Mouse (Mus musculus) spleen, postnatal 10 days (tissue): ENCODE results near the gene Dnm2.

Source experiments
- DNase-seq, 2 experiments: peaks; one replicate each; pipeline ENCODE4 v3.0.0; 2021 to 2022; ENCODE audit warnings: low spot score in 2 of 2

Gene Dnm2

GRCm38 (mm10) chr9:21428178-21428577, 3.5 kb downstream of the Dnm2 start:
- DNase-seq = no peak

- no peak for DNase-seq
These were observed 6.0 kb downstream of the Dnm2 start for GRCm38 (mm10) chr9:21430724-21431123.

GRCm38 (mm10) chr9:21432066-21432465, 7.4 kb downstream of the Dnm2 start:
- DNase-seq = no peak

GRCm38 (mm10) chr9:21433766-21434165, 9.1 kb downstream of the Dnm2 start:
- DNase-seq = no peak

GRCm38 (mm10) chr9:21434410-21434809, 9.7 kb downstream of the Dnm2 start:
- DNase-seq = no peak

- DNase-seq = peak in 1 of 2 experiments; percentile 67
These were observed 11.3 kb downstream of the Dnm2 start for GRCm38 (mm10) chr9:21435777-21436635.

- DNase-seq = no peak
These were observed 12.9 kb downstream of the Dnm2 start for GRCm38 (mm10) chr9:21437577-21437976.

- DNase-seq = no peak
These were observed 13.5 kb downstream of the Dnm2 start for GRCm38 (mm10) chr9:21438219-21438618.

- DNase-seq = no peak
These were observed 14.7 kb downstream of the Dnm2 start for GRCm38 (mm10) chr9:21439456-21439855.

GRCm38 (mm10) chr9:21439914-21440313, 15.2 kb downstream of the Dnm2 start:
- no peak for DNase-seq

GRCm38 (mm10) chr9:21440387-21440786, 15.7 kb downstream of the Dnm2 start:
- no peak for DNase-seq

- no peak for DNase-seq
These were observed 19.1 kb downstream of the Dnm2 start for GRCm38 (mm10) chr9:21443853-21444252.

GRCm38 (mm10) chr9:21444574-21444973, 19.9 kb downstream of the Dnm2 start:
- no peak for DNase-seq

GRCm38 (mm10) chr9:21445081-21445744, 20.5 kb downstream of the Dnm2 start:
- DNase-seq = no peak

- no peak for DNase-seq
These were observed 23.1 kb downstream of the Dnm2 start for GRCm38 (mm10) chr9:21447778-21448177.

GRCm38 (mm10) chr9:21449710-21450109, 25.0 kb downstream of the Dnm2 start:
- DNase-seq = no peak

- DNase-seq = no peak
These were observed 25.6 kb downstream of the Dnm2 start for GRCm38 (mm10) chr9:21450270-21450669.

- DNase-seq = no peak
These were observed 26.7 kb downstream of the Dnm2 start for GRCm38 (mm10) chr9:21451391-21451790.

- no peak for DNase-seq
These were observed 27.2 kb downstream of the Dnm2 start for GRCm38 (mm10) chr9:21451870-21452269.

GRCm38 (mm10) chr9:21453003-21453402, 28.3 kb downstream of the Dnm2 start:
- no peak for DNase-seq

GRCm38 (mm10) chr9:21453459-21453858, 28.8 kb downstream of the Dnm2 start:
- no peak for DNase-seq

- no peak for DNase-seq
These were observed 29.8 kb downstream of the Dnm2 start for GRCm38 (mm10) chr9:21454556-21454955.

- no peak for DNase-seq
These were observed 30.5 kb downstream of the Dnm2 start for GRCm38 (mm10) chr9:21455103-21455770.
